ENCODE assay signal across 9 mouse cellular contexts in genomic region chr9:99729943-99730646, GRCm38 (mm10). TPM values are rescaled to one million over a fixed set of nuclear protein-coding genes. Genes with fewer than 3 reads are reported as not detected.
DNase-seq lines count a peak whose midpoint lies in the region; ATAC-seq and TF ChIP-seq lines count a peak whose summit lies in the region.
"Had no signal": no experiment of that assay in that cellular context is flagged by ENCODE, and none has a peak within 500 bp of the region (broad histone marks: within the 10 kb centered on the region; RNA-seq: fewer than 3 reads in every experiment).

No protein-coding gene starts in this region.

- no peak overlapping the region for H3K9ac ChIP-seq in lung, embryonic 16.5 days (ENCODE audit: low read length)

- TF ChIP-seq CTCF in layer of hippocampus, adult 2 months (conservative IDR thresholded peaks at IDR 0.05), result peak; percentile 86

- H3K36me3 ChIP-seq in lung, embryonic 16.5 days (ENCODE audit: control insufficient read depth, insufficient read depth, low read length), result no peaks in the 10 kb centered on the region

- peak; percentile 65 to 69; a peak in 3 of 4 replicates for ATAC-seq in hematopoietic stem cell, adult 5-6 weeks (replicated peaks in 1 of 2; ENCODE audit: insufficient read depth in 1 of 2, low FRiP score in 2 of 2, low TSS enrichment in 1 of 2, low read depth in 1 of 2, poor library complexity in 2 of 2, severe bottlenecking in 2 of 2)
- ATAC-seq in lung, embryonic 16.5 days (ENCODE audit: low read depth), result peak; percentile 86

- 35% methylated on average over 15 of the region's 15 CpGs for WGBS in lung, embryonic 16.5 days

- H3K4me2 ChIP-seq in lung, embryonic 16.5 days (ENCODE audit: low read depth, low read length), result no peak overlapping the region

- DNase-seq in 3T3-L1 (ENCODE audit: low read depth, low spot score) (peak; percentile 92), R1 (ENCODE audit: low read depth, low spot score) (peak; percentile 82)
- DNase-seq in embryo, embryonic 10 days (ENCODE audit: low spot score), result peak; percentile 87
- peak; percentile 75 to 80 for DNase-seq in layer of hippocampus, adult 2 months (ENCODE audit: low spot score in 2 of 2)
- DNase-seq in right cerebral cortex, postnatal 25 days, result peak; percentile 77
- no peak for DNase-seq in spleen, postnatal 4 days (ENCODE audit: low spot score in 2 of 2)

- 0 out of 2 replicates have a peak, but pooled peaks cover 2% of the 10 kb centered on the region for H3K4me1 ChIP-seq in lung, embryonic 16.5 days (replicated peaks; ENCODE audit: control insufficient read depth, insufficient read depth, low read length)

- no peak overlapping the region for H3K27ac ChIP-seq in layer of hippocampus, adult 2 months
- H3K27ac ChIP-seq in lung, embryonic 16.5 days (ENCODE audit: low read length), result no peak overlapping the region

- no peak overlapping the region for H3K4me3 ChIP-seq in layer of hippocampus, adult 2 months
- no peak overlapping the region for H3K4me3 ChIP-seq in lung, embryonic 16.5 days (ENCODE audit: low read length)

- H3K9me3 ChIP-seq in lung, embryonic 16.5 days (ENCODE audit: control insufficient read depth, low read length), result no peaks in the 10 kb centered on the region

- no peaks in the 10 kb centered on the region for H3K27me3 ChIP-seq in lung, embryonic 16.5 days (ENCODE audit: control insufficient read depth, insufficient read depth, low read depth, low read length)

RNA-seq across cellular contexts. Expression of gene Cldn18, which starts 13.0 kb away (rescaled TPM):
- not detected in 2 replicates for total RNA-seq in hematopoietic stem cell, adult 5-6 weeks (2017)
- not detected for total RNA-seq in layer of hippocampus, adult 2 months (2021)
- polyA plus RNA-seq in lung, embryonic 16.5 days (2015; fragmentation: Nextera tagmentation; extraction: Ambion mirVana), result 431 and 463 TPM in 2 replicates
- total RNA-seq: gastrocnemius, postnatal 36 days had no signal

Comparison
In these comparisons a context has a peak if more than half of its experiments do, and no peak if none do; other contexts are left out.
1. DNase-seq: peak in 3T3-L1 (single experiment), R1 (single experiment), embryo, embryonic 10 days (single experiment), layer of hippocampus, adult 2 months (2 of 2) and right cerebral cortex, postnatal 25 days (single experiment); none in spleen, postnatal 4 days (0 of 2).